Mouse (Mus musculus) R1 (cell line): Measurements from ENCODE around the gene Adam1a.
A peak's percentile ranks its signal among the peaks of the same experiment; 100 is the strongest.
"Not testable (repeated sequence)": the region's sequence is repeated elsewhere in the genome, so short reads cannot be mapped to it uniquely, and the experiment has no call there.

Experiments
- DNase-seq: peaks from one replicate; pipeline ENCODE4 v3.0.0-alpha.2; 2018; ENCODE audit warnings: low read depth, low spot score

Adam1a gene

DNA sequence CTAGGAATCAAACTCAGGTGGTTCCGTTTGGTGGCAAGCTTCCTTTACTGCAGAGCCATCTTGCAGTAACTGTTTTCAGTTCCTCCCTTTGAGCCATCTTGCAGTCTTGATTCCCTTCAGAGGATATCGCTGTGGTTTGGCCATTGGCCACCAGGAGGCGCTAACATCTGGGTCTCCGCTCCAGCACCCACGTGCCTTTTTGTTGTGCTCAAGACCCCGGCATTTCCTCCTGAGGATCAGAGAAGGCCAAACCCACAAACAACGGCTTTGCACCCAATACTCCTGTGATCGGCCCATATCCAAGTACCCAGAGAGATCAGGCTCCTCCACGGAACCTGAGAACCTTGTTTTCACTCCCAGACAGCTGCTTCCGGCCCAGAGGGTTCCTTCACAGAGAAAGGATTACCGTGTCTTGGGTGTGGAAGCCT is 19.2 kb upstream of the Adam1a start:
- peak; percentile 95 for DNase-seq

DNA sequence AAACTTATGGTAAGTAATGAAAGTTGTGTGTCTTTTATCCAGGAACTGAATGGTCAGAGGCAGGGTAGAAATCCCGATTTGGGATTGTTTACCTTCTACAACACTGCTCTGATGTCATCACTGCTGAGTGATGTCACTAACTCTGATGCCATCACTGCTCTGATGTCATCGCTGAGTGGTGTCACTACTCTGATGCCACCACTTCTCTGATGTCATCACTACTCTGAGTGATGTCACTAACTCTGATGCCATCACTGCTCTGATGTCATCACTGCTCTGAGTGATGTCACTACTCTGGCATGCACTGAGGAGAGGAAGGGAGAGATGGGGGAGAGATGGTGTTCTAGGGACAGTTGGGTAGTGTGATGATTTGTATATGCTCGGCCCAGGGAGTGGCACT is 17.2 kb upstream of the Adam1a start:
- DNase-seq: peak; percentile 67

GRCm38 (mm10) chr5:121549196-121549595 is 3.9 kb upstream of the Adam1a start:
- DNase-seq: no peak

DNA sequence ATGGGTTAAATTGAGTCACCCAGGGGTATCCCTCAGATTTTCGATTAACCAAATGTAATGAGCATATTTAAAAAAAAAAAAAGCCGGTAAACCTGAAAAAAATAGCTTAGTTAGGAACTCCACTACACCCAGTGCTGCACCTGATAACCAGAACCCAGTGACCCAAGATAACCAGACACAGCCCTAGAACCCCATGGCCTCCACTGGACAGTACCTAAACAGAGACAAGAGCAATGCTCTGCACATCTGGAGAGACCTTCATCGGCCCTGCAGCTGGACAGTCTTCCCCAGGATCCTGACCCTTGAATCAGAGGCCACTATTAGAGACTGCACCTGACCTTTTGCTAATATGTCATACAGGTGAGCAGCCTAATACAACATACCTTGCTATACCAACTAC is 1.8 kb upstream of the Adam1a start:
- DNase-seq: no peak

DNA sequence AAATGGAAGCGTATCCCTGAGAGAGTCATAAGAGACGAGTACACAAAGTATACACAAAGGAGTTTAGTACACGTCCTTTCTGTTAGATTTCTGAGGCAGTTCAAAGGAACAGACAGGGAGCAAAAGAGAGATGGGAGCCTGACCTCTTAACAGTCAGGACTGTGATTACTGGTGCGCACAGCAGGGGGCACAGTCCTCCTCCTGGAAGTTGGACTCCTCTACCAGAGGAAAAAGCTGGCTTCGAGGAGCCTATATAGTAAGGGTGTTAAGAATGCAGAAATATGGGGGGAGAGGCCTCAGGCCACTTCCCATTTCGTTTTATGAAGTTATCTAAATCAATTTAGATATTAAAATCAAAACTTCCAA is 1.2 kb upstream of the Adam1a start:
- peak; percentile 76 for DNase-seq

DNA sequence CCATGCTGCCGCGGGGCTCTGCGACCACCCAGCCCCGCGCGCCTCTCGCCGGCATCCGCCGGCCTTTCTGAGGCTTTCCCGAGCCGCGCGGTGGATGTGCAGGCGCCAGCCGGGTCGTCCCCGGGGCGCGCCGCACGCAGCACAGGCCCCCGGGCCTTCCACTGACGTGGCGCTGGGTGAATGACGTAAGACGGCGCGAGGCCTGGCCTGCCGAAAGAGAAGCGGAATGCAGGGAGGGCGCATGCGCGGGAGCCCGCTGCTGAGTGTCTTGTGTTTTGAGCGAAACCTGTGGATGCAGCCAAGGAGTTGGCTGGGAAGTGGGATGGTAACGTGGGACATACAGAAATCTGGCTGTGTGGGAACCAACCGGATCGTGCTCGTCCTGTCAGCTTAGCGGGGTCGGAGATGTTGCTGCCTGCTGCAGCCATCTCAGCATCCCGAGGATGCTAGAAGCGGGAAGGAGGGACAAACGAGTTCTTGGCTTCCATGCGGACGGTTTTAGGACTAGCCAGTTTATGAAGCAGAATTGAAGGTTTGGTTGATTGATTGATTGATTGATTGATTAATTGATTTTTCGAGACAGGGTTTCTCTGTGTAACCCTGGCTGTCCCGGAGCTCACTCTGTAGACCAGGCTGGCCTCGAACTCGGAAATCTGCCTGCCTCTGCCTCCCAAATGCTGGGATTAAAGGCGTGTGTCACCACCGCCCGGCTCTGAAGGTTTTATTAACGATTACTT is 679 bp upstream of the Adam1a start, which contains the start of gene Mapkapk5:
TSS of gene Mapkapk5 (minus strand) at position 113 of the 737 bp plus-strand sequence.
- peak; percentile 97 for DNase-seq

DNA sequence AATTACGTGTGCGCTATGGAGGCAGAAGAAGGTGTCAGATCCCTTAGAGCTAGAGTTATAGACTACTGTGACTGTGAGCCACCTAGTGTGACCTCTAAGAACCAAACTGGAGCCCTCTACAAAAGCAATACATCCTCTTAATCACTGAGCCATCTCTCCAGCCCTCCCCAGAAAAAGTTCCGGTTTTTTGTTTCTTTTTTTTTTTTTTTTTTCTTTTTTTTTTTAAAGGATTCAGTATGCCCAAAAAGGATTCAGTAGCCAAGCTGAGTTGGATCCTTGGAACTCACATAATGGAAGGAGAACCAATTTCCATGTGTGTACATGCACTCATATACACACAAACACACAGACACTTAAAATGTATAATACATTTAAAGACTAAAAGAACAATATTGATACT is 1.9 kb downstream of the Adam1a start:
- no peak for DNase-seq

DNA sequence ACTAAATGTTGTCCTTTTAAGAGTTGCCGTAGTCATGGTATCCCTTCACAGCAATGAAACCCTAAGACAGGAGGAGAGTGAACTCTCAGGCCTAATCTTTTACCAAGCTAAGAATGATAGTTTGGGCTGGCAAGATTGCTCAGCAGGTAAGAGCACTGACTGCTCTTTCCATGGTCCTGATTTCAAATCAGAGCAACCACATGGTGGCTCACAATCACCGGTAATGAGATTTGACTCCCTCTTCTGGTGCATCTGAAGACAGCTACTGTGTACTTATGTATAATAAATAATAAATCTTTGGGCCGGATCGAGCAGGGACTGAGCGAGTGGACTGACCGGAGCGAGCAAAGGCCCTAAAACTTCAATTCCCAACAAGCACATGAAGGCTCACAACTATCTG is 4.0 kb downstream of the Adam1a start:
- peak; percentile 73 for DNase-seq

DNA sequence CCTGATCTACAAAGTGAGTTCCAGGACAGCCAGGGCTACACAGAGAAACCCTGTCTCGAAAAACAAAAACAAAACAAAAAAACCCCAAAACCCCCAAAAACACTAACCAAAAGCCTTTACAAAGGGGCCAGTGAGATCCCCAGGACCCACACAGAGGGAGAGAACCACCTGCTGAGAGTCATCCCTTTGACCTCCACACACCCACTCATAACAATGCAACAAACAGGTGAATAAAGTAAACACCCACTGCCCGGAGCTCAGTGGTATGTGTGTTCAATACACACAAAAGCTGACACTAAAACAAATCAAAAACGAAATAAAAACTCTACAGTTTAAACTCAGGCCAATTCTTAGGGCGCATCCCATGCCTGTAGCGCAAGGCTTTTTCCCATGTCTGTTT is 5.2 kb downstream of the Adam1a start:
- DNase-seq: peak; percentile 79

DNA sequence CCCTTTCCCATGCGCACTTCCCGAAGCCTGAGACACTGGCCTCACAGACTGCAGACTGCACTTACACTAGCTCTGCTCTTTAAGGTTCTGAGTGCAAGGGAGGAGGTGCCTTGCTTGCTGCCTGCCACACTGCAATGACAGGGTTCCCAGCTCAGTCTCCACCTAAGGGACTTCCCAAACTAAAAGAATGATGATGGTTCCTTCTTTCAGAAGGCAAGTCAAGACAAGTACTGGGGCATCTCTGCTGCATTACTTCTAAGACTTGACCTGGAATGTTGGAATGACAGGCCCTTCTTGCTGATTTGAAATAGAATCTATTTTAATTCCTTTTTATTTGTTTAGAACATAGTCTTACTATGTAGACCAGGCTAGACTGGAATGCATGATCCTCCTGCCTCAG is 7.7 kb downstream of the Adam1a start:
- no peak for DNase-seq

DNA sequence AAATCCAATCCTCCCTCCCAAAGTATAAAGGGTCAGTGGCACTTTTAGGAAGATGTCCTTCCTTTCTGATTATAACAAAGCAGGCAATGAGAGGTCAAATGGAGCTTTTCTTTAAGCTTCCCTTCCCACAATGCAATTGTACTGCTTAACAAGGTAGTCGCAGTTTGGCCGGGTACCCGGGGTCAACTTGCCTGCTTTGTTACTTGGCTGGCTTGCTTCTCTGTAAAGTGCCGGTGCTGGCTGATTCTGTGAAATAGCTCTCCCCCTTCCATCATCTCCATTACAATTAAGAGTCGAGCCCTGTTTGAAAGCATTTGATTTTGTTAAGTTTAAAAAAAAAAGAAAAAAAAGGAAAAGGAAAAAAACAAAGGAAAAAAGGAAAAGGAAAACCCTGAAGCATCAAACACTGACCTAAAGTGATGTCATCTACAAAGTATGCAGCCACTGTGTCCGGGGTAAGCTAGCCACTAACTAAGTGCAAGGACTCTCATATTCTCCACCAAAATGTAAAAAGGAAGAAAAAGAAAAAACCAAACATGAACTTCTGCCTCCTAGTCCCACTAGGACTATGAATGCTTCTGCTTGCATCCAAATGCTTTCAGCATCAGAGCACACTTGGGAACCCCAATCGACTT is 8.2 kb downstream of the Adam1a start:
- peak; percentile 86 for DNase-seq

GRCm38 (mm10) chr5:121535116-121535515 is 10.2 kb downstream of the Adam1a start:
- no peak for DNase-seq

GRCm38 (mm10) chr5:121534521-121534920 is 10.8 kb downstream of the Adam1a start:
- DNase-seq: peak; percentile 86

GRCm38 (mm10) chr5:121526961-121527360 is 18.3 kb downstream of the Adam1a start:
- peak; percentile 83 for DNase-seq

DNA sequence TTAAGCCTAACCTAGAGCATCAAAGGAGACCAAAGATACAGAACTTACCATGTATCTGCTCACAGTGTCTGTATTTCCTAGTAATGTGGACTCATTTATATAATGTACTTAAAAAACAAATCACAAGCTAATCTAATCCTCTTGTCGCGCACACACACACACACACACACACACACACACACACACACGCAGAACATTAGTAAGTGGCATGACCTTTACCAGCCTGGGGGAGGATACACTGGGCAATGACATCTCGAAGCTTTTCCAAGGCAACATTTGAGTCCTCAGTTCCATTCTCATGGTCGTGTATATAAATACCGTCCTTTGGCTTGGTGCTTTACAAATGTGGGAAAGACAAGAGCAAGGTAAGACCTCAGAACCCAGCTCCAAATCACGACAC is 18.8 kb downstream of the Adam1a start:
- no peak for DNase-seq

- DNase-seq: no peak
Observed at GRCm38 (mm10) chr5:121525774-121526450, 19.4 kb downstream of the Adam1a start.

DNA sequence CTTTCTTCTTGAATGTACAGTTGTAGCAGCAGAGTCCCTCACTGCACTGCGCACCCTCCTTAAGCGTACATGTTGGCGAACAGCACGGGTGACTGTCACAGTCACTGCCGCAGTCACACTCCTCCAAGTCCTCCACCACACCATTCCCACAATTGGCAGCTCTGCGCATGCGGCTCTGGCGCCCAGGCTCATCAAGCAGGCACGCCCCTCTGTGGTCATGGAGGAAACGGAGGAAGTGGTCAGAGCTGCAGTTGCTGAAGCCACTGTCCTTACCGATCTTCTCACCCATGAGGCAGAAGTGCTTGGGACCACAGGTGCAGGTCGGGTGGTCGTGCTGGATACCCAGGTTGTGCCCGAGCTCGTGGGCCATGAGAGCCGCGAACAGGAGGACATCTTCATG is 25.5 kb downstream of the Adam1a start:
- peak; percentile 48 for DNase-seq

GRCm38 (mm10) chr5:121518983-121519382 is 26.3 kb downstream of the Adam1a start:
- no peak for DNase-seq

GRCm38 (mm10) chr5:121510009-121510408 is 35.3 kb downstream of the Adam1a start:
- DNase-seq: no peak

GRCm38 (mm10) chr5:121506846-121507245 is 38.4 kb downstream of the Adam1a start:
- peak; percentile 59 for DNase-seq

GRCm38 (mm10) chr5:121503231-121503630 is 42.1 kb downstream of the Adam1a start, which contains the start of gene Adam1b:
Gene Adam1b (minus strand): TSS chr5:121503435.
- DNase-seq: no peak

GRCm38 (mm10) chr5:121501424-121501996 is 43.8 kb downstream of the Adam1a start:
- DNase-seq: not testable (repeated sequence)
